ENCODE assay signal across 9 mouse cellular contexts in the genomic region with DNA sequence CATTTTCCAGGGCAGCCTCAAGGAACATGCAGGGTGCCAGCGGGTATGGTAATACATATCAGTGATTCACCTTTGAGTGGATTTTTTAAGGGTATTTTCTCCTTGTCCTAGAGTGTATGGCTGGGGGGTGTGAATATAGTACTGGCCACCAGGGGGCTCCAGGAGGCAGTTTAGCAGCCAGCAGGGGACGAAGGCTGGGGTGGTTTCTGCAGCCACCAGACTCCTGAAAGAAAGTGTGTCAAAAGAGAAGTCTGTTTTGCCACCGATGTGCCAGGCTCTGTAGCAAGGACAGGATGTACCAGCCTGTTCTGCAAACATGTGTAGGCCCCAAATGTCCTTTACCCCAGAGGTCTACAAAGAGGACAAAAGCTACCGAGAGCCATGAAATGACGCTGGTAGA. TPM values are rescaled to one million over a fixed set of nuclear protein-coding genes. Genes with fewer than 3 reads are reported as not detected.
DNase-seq lines count a peak whose midpoint lies in the region; ATAC-seq lines count a peak whose summit lies in the region.
"Had no signal": no experiment of that assay in that cellular context is flagged by ENCODE, and none has a peak within 500 bp of the region (broad histone marks: within the 10 kb centered on the region; RNA-seq: fewer than 3 reads in every experiment).

No protein-coding gene starts in this region.

- intact Hi-C loops in heart, postnatal 10 days (cut with DNase I) = loop anchor here (1.0 to 5.0 kb wide), 3 partner anchors 97 to 398 kb away; partner anchors contain the start of gene Tead1

- peaks cover 28% of the 10 kb centered on the region for H3K4me1 ChIP-seq in forebrain, embryonic 15.5 days
- H3K4me1 ChIP-seq: megakaryocyte, embryonic 14.5 days had no signal

- H3K4me3 ChIP-seq in forebrain, embryonic 15.5 days = no peak overlapping the region
- H3K4me3 ChIP-seq: megakaryocyte, embryonic 14.5 days had no signal

- H3K9ac ChIP-seq in forebrain, embryonic 15.5 days (replicated peaks) = no peak overlapping the region

- no peaks in the 10 kb centered on the region for H3K27me3 ChIP-seq in forebrain, embryonic 15.5 days

- H3K27ac ChIP-seq in forebrain, embryonic 15.5 days (replicated peaks) = no peak overlapping the region

- no peak overlapping the region for H3K4me2 ChIP-seq in forebrain, embryonic 15.5 days (replicated peaks)

- no peaks in the 10 kb centered on the region for H3K9me3 ChIP-seq in forebrain, embryonic 15.5 days
- H3K9me3 ChIP-seq: megakaryocyte, embryonic 14.5 days had no signal

- peak; percentile 64 for ATAC-seq in forebrain, embryonic 15.5 days (replicated peaks)
- ATAC-seq in erythroid progenitor cell, adult 5-6 weeks (replicated peaks; ENCODE audit: low FRiP score, poor library complexity, severe bottlenecking) = no peak

- peak; percentile 70 for DNase-seq in ZHBTc4 (ENCODE audit: low read depth, low spot score)
- peak; percentile 69 for DNase-seq in cerebellum, adult 11-12 months
- DNase-seq in heart, postnatal 10 days = peak; percentile 84 to 87
- DNase-seq in layer of hippocampus, adult 8-10 months (ENCODE audit: low spot score in 2 of 2) = peak; percentile 64 to 84
- peak; percentile 87 for DNase-seq in lung, postnatal 10 days
- DNase-seq in right cerebral cortex, postnatal 14 days = peak; percentile 82

- no peaks in the 10 kb centered on the region for H3K36me3 ChIP-seq in forebrain, embryonic 15.5 days

- 40% methylated on average over 5 of the region's 5 CpGs for WGBS in forebrain, embryonic 15.5 days

RNA-seq across cellular contexts. Expression of gene Parva, which starts 42.5 kb away (rescaled TPM):
- 21.0 and 22.2 TPM in 2 replicates for polyA plus RNA-seq in forebrain, embryonic 15.5 days (2015; fragmentation: Nextera tagmentation; extraction: Ambion mirVana)
- total RNA-seq in heart, postnatal 10 days (2021) = 10 to 100 TPM; 88.1 to 92.3 TPM
- total RNA-seq in layer of hippocampus, adult 8-10 months (2022) = 10 to 100 TPM; 46.5 to 50.9 (median 50.4) TPM
- total RNA-seq in erythroid progenitor cell, adult 5-6 weeks (2015; ENCODE audit: low replicate concordance) = 0.84 TPM in 1 of 2 replicates, not detected in the other
- total RNA-seq in erythroid progenitor cell, adult 5-6 weeks (2017; ENCODE audit: low replicate concordance) = not detected in 2 replicates

Comparison
In these comparisons a context has a peak if more than half of its experiments do, and no peak if none do; other contexts are left out.
1. RNA of gene Parva, which starts 42.5 kb away (total RNA-seq): 88.1 to 92.3 TPM in heart, postnatal 10 days and 46.5 to 50.9 TPM in layer of hippocampus, adult 8-10 months; 0.84 TPM in erythroid progenitor cell, adult 5-6 weeks; every median in the first group is over 10 times any median in the second.
2. Peak in every context shown above with its lines, with median percentiles within 50 percentile points of each other: DNase-seq.